Mouse (Mus musculus): ENCODE data around the gene Pga5. TPM values are rescaled to one million over a fixed set of nuclear protein-coding genes. Genes with fewer than 3 reads are reported as not detected.

Pga5 gene
- not detected in 2 replicates for polyA plus RNA-seq (2015; fragmentation: Nextera tagmentation; extraction: Ambion mirVana)

- 20% methylated on average over 6 of the region's 6 CpGs for WGBS
- Histone ChIP-seq H3K27ac (replicated peaks) (no peak within 1 kb of the TSS), H3K4me2 (no peak within 1 kb of the TSS), H3K27me3 (replicated peaks) (peaks cover 10% of the 10 kb centered on the region; the same call in 1 of the 2 replicates), H3K9ac (0 out of 2 replicates have a peak within 1 kb of the TSS, but pooled peaks have one; percentile 24), H3K4me3 (no peak within 1 kb of the TSS), H3K9me3 (no peaks in the 10 kb centered on the region), H3K36me3 (no peaks in the 10 kb centered on the region), H3K4me1 (peaks cover 4% of the 10 kb centered on the region)
- ATAC-seq (ENCODE audit: extremely low read depth, insufficient number of reproducible peaks, low FRiP score, low TSS enrichment) = no peak; the same call in 1 of the 2 replicates
These were observed at the start of gene Pga5 for GRCm38 (mm10) chr19:10677915-10678771. Gene Pga5, minus strand, starts transcription at chr19:10678071.

- Histone ChIP-seq H3K4me2 (no peak overlapping the region), H3K9ac (no peak overlapping the region), H3K36me3 (no peaks in the 10 kb centered on the region), H3K4me1 (peaks cover 22% of the 10 kb centered on the region), H3K27me3 (replicated peaks) (no peaks in the 10 kb centered on the region; the same call in 1 of the 2 replicates), H3K4me3 (no peak overlapping the region), H3K27ac (replicated peaks) (no peak overlapping the region), H3K9me3 (no peaks in the 10 kb centered on the region)
- 63% methylated on average over 13 of the region's 13 CpGs for WGBS
- ATAC-seq (ENCODE audit: extremely low read depth, insufficient number of reproducible peaks, low FRiP score, low TSS enrichment) = no peak
These were observed 46.9 kb upstream of the Pga5 start for GRCm38 (mm10) chr19:10724629-10725363.

- H3K27ac ChIP-seq (replicated peaks) = no peak overlapping the region
- peaks cover 26% of the 10 kb centered on the region for H3K4me1 ChIP-seq
- H3K27me3 ChIP-seq (replicated peaks) = no peaks in the 10 kb centered on the region; the same call in 1 of the 2 replicates
- no peak overlapping the region for H3K4me2 ChIP-seq
- no peak for ATAC-seq (ENCODE audit: extremely low read depth, insufficient number of reproducible peaks, low FRiP score, low TSS enrichment)
- no peaks in the 10 kb centered on the region for H3K9me3 ChIP-seq
- no peak overlapping the region for H3K9ac ChIP-seq
- no peak overlapping the region for H3K4me3 ChIP-seq
- WGBS = 46% methylated on average over 5 of the region's 5 CpGs
- H3K36me3 ChIP-seq = no peaks in the 10 kb centered on the region
These were observed 45.8 kb upstream of the Pga5 start for GRCm38 (mm10) chr19:10723649-10724048.

- Histone ChIP-seq H3K4me3 (no peak overlapping the region), H3K4me2 (peak overlapping the region; percentile 20), H3K4me1 (peaks cover 30% of the 10 kb centered on the region), H3K27me3 (replicated peaks) (no peaks in the 10 kb centered on the region; the same call in 1 of the 2 replicates), H3K9ac (no peak overlapping the region; the same call in none of the 2 replicates), H3K27ac (replicated peaks) (no peak overlapping the region), H3K36me3 (no peaks in the 10 kb centered on the region), H3K9me3 (no peaks in the 10 kb centered on the region)
- WGBS = 10% methylated on average over 13 of the region's 13 CpGs
- no peak for ATAC-seq (ENCODE audit: extremely low read depth, insufficient number of reproducible peaks, low FRiP score, low TSS enrichment)
These were observed 45.2 kb upstream of the Pga5 start for GRCm38 (mm10) chr19:10723084-10723483.

- 44% methylated on average over 5 of the region's 5 CpGs for whole genome bisulfite sequencing
- Histone ChIP-seq H3K4me3 (no peak overlapping the region), H3K4me1 (peaks cover 34% of the 10 kb centered on the region), H3K27ac (replicated peaks) (no peak overlapping the region), H3K9ac (no peak overlapping the region), H3K4me2 (no peak overlapping the region), H3K36me3 (no peaks in the 10 kb centered on the region), H3K27me3 (replicated peaks) (no peaks in the 10 kb centered on the region; the same call in 1 of the 2 replicates), H3K9me3 (no peaks in the 10 kb centered on the region)
- ATAC-seq (ENCODE audit: extremely low read depth, insufficient number of reproducible peaks, low FRiP score, low TSS enrichment) = no peak
These were observed 43.2 kb upstream of the Pga5 start for GRCm38 (mm10) chr19:10721064-10721463.

- Histone ChIP-seq H3K27ac (replicated peaks) (peak overlapping the region; percentile 34; the same call in 1 of the 2 replicates), H3K36me3 (no peaks in the 10 kb centered on the region), H3K4me2 (peak overlapping the region; percentile 12; the same call in 1 of the 2 replicates), H3K9me3 (no peaks in the 10 kb centered on the region), H3K9ac (peak overlapping the region; percentile 8; the same call in 1 of the 2 replicates), H3K27me3 (replicated peaks) (no peaks in the 10 kb centered on the region; the same call in 1 of the 2 replicates), H3K4me3 (no peak overlapping the region), H3K4me1 (peaks cover 34% of the 10 kb centered on the region)
- no peak for ATAC-seq (ENCODE audit: extremely low read depth, insufficient number of reproducible peaks, low FRiP score, low TSS enrichment)
- 29% methylated on average over 3 of the region's 3 CpGs for WGBS
These were observed 42.7 kb upstream of the Pga5 start for GRCm38 (mm10) chr19:10720524-10720923.

- Histone ChIP-seq H3K27me3 (replicated peaks) (no peaks in the 10 kb centered on the region; the same call in 1 of the 2 replicates), H3K4me1 (peaks cover 34% of the 10 kb centered on the region), H3K36me3 (no peaks in the 10 kb centered on the region), H3K27ac (replicated peaks) (peak overlapping the region; percentile 34), H3K4me2 (peak overlapping the region; percentile 12; the same call in 1 of the 2 replicates), H3K4me3 (no peak overlapping the region), H3K9ac (peak overlapping the region; percentile 8; the same call in 1 of the 2 replicates), H3K9me3 (no peaks in the 10 kb centered on the region)
- ATAC-seq (ENCODE audit: extremely low read depth, insufficient number of reproducible peaks, low FRiP score, low TSS enrichment) = no peak
- WGBS = 36% methylated on average over 2 of the region's 2 CpGs
These were observed 41.9 kb upstream of the Pga5 start for GRCm38 (mm10) chr19:10719751-10720150.

GRCm38 (mm10) chr19:10718251-10718775, 40.4 kb upstream of the Pga5 start:
- peaks cover 34% of the 10 kb centered on the region for H3K4me1 ChIP-seq
- H3K9ac ChIP-seq = peak overlapping the region; percentile 28; the same call in 1 of the 2 replicates
- no peak overlapping the region for H3K27ac ChIP-seq (replicated peaks)
- no peak overlapping the region for H3K4me3 ChIP-seq
- no peaks in the 10 kb centered on the region; the same call in 1 of the 2 replicates for H3K27me3 ChIP-seq (replicated peaks)
- ATAC-seq (ENCODE audit: extremely low read depth, insufficient number of reproducible peaks, low FRiP score, low TSS enrichment) = peak; percentile 21; the same call in 1 of the 2 replicates
- peaks cover 12% of the 10 kb centered on the region for H3K36me3 ChIP-seq
- 47% methylated on average over 7 of the region's 7 CpGs for WGBS
- H3K9me3 ChIP-seq = no peaks in the 10 kb centered on the region
- H3K4me2 ChIP-seq = no peak overlapping the region

- Histone ChIP-seq H3K4me2 (no peak overlapping the region), H3K27me3 (replicated peaks) (no peaks in the 10 kb centered on the region), H3K9me3 (no peaks in the 10 kb centered on the region), H3K9ac (no peak overlapping the region), H3K4me3 (no peak overlapping the region), H3K4me1 (peaks cover 26% of the 10 kb centered on the region), H3K36me3 (peaks cover 40% of the 10 kb centered on the region), H3K27ac (replicated peaks) (no peak overlapping the region)
- WGBS = 90% methylated on average over 6 of the region's 6 CpGs
- ATAC-seq (ENCODE audit: extremely low read depth, insufficient number of reproducible peaks, low FRiP score, low TSS enrichment) = no peak; the same call in 1 of the 2 replicates
These were observed 37.6 kb upstream of the Pga5 start for GRCm38 (mm10) chr19:10715476-10715875.

GRCm38 (mm10) chr19:10714682-10715475, 37.0 kb upstream of the Pga5 start:
- H3K4me2 ChIP-seq = no peak overlapping the region
- WGBS = 50% methylated on average over 4 of the region's 4 CpGs
- no peaks in the 10 kb centered on the region for H3K27me3 ChIP-seq (replicated peaks)
- H3K9me3 ChIP-seq = no peaks in the 10 kb centered on the region
- ATAC-seq (ENCODE audit: extremely low read depth, insufficient number of reproducible peaks, low FRiP score, low TSS enrichment) = no peak
- peaks cover 26% of the 10 kb centered on the region for H3K4me1 ChIP-seq
- no peak overlapping the region for H3K4me3 ChIP-seq
- H3K27ac ChIP-seq (replicated peaks) = no peak overlapping the region
- H3K9ac ChIP-seq = no peak overlapping the region
- H3K36me3 ChIP-seq = peaks cover 45% of the 10 kb centered on the region
